Mouse (Mus musculus): Measurements from ENCODE around the gene Birc7.

- TF ChIP-seq UBTF (IDR thresholded peaks at IDR 0.05; ENCODE audit: borderline replicate concordance, insufficient read depth, low read depth, low read length) (no peak), HCFC1 (IDR thresholded peaks at IDR 0.05; ENCODE audit: low read depth, low read length) (no peak), POLR2A (IDR thresholded peaks at IDR 0.05; ENCODE audit: control insufficient read depth in 1 of 2, insufficient read depth in 1 of 2, low read depth in 1 of 2, low read length in 2 of 2, poor library complexity in 1 of 2) (no peak), CTCF (IDR thresholded peaks at IDR 0.05 in 2 of 3, conservative IDR thresholded peaks at IDR 0.05 in 1 of 3; ENCODE audit: control insufficient read depth in 1 of 3, insufficient read depth in 1 of 3, low read depth in 2 of 3, low read length in 3 of 3, poor library complexity in 1 of 3, severe bottlenecking in 1 of 3) (no peak), CHD2 (IDR thresholded peaks at IDR 0.05; ENCODE audit: low read length) (no peak), EP300 (IDR thresholded peaks at IDR 0.05; ENCODE audit: low read depth in 1 of 2, low read length in 2 of 2) (no peak), ZKSCAN1 (IDR thresholded peaks at IDR 0.05; ENCODE audit: low read depth, low read length) (no peak), POLR2AphosphoS2 (IDR thresholded peaks at IDR 0.05; ENCODE audit: low read length) (no peak), MXI1 (IDR thresholded peaks at IDR 0.05; ENCODE audit: low read depth, low read length) (no peak)
These were observed 25.5 kb downstream of the Birc7 start, which contains the start of gene Nkain4 for GRCm38 (mm10) chr2:180954061-180955047.
